Mouse (Mus musculus): ENCODE measurements around the gene Tubb5.
A peak's percentile ranks its signal among the peaks of the same experiment; 100 is the strongest.

The Tubb5 gene

DNA sequence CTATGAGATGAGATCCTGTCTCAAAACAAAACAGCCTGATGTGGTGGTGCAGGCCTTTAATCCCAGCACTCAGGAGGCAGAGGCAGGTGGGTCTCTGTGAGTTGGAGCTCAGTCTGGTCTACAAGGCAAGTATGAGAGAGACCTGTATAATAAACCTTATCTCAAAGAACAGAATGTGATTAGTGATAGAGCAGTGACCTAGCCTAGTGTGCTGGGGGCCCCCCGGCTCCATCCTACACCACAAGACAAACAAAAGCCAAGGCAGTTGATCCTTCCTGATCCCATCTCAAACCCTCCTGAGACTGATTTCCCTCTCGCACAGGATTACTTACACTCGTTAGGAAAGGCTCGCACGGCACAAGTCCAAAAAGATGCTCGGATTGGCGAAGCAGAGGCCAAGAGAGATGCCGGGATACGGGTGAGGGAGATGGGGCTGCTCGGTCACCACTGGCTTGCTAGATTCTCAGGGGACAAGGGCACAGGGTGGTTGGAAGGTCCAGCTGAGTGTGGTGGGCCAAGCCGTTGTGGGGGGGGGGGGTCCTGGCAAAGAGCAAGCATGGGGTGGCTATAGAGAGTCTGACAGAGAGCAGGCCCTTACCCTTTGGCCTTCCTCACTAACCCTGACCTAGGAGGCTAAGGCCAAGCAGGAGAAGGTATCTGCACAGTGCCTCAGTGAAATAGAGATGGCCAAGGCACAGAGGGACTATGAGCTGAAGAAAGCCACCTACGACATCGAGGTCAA lies 12.8 kb downstream of the Tubb5 start:
- DNase-seq: no peak

DNA sequence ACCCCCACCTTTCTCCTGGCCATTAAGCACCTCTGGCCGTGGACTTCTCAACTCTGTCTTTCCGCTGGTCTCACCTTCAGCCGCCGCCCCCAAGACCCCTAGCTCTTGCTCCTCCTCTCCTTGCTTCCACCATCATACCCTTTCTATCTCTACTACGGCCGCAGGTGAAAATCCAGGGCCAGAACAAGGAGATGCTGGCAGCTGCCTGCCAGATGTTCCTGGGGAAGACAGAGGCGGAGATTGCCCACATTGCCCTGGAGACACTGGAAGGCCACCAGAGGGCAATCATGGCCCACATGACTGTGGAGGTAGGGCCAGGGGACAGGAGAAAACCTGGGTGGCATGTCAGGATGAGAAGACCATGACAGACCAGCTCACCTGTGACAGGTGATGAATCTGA lies 13.7 kb downstream of the Tubb5 start:
- peak; percentile 51 to 56 for DNase-seq

- DNase-seq: peak; percentile 91 to 94
Measured at GRCm38 (mm10) chr17:35822964-35823937, 14.9 kb downstream of the Tubb5 start, which contains the start of gene Flot1. Flot1 (plus strand) TSS chr17:35823230.

DNA sequence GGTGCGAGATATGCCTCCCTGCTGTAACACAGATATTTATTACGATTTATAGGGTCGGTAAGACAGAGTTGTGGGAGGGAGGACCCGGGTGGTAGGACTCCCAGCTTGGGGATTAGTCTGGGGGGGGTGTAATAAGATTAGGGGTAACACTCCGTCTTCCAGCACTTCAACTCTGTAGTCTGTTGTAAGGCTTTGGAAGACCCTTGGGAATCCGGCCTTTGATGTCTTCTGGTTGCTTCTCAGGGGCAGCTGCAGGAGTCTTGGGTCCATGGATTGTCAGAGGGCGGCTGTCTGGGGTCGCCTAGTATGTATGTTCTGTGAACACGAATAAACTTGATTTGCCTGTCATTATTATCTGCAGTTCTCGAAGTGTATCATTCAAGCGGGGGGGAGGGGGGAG lies 15.5 kb downstream of the Tubb5 start:
- DNase-seq: no peak

GRCm38 (mm10) chr17:35821439-35822430 lies 16.4 kb downstream of the Tubb5 start, which contains the start of gene Ier3:
Ier3 (plus strand) TSS chr17:35821684.
- DNase-seq: peak; percentile 90 to 93

DNA sequence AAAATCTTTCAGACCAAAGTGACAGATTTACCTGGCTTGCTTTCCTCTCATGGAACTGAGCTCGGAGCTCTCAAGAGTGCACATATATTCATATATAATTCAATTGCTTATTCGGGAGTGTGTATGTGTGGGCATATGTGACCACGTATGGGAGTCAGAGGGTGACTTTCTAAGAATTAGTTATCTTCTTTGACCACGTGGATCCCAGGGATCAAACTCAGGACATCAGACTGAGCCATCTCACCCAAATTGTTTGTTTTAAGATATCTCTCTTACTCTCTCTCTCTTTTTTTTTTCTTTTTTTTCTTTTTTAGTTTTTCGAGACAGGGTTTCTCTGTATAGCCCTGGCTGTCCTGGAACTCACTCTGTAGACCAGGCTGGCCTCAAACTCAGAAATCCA lies 18.0 kb downstream of the Tubb5 start:
- no peak for DNase-seq

DNA sequence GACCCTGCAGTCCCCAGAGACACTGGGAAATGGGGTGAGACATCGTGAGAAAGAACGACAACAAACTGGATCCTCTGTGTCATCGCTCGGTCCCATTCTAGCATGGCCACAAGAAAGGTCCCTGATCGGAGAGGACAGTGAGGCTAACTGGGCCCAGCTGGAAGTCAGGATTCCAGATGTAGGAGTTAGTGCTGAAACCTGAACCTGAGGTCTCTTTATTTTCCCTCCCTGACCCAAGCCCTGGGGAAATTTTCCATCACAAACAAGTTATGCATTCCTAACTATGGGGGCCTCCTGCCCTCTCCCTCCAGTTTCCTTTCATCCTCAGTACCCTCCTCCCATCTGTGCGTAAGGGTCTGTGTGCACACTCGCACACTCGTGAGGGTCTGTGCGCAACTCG lies 20.9 kb downstream of the Tubb5 start:
- DNase-seq: peak; percentile 24 to 47

DNA sequence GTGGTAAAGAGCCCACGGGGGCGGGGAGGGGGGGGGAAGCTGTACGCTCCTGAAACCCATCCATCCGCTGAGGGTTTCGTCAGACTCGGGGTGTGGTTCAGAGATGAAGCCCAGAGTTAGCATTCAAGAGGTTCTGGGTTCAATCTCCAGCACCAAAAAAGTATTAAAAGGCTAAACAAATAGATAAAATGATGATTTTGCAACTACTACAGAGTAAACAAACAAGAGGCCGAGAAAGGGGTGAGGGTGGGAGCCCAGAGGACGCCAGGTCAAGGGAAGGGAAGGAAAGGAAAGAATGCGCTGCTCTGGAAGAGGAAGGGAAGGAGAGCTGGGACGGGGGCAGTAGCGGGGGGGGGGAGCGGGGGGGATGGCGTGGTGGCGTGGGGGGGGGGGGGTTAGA lies 21.4 kb downstream of the Tubb5 start:
- no peak for DNase-seq

DNA sequence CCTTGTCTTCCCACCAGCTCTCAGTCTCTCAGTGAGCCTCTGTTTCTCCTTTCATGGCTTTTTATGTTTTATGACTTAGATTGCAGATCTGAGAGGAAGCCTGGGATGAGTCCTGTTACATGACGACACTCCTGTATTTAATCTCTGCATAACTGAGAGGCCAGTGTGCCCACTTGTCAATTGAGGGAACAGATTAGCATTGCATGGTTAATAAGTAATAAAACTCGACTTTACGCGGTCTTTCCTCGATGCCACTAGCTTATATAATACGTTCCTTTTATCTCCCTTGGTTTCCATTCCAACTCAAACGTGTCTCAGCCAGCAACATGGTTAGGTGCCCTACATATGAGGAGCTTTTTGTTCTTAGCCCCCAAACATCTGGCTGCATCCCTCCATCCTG lies 22.3 kb downstream of the Tubb5 start:
- no peak for DNase-seq

DNA sequence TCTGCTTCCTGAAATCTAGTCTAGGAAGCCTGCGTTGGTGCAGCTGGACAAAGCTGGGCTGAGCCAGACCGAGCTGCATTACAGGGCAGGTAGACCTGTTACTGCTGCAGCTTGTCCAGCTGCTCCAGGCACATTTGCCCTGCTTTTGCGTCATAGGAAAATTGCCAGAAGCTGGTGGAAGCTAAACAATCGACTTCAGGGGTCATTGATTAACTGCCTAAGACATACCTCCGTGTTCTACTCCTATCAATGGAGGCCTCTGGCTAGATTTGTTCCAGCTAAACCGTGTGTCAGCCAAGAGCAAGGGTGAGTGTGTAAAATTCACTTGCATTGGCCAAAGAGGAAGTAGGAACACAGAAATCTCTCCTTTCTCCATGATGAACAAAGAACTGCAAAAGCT lies 23.4 kb downstream of the Tubb5 start:
- DNase-seq: peak; percentile 42 to 65

GRCm38 (mm10) chr17:35813653-35814052 lies 24.5 kb downstream of the Tubb5 start:
- DNase-seq: no peak

- DNase-seq: peak; percentile 85 to 91
Measured at GRCm38 (mm10) chr17:35813245-35813647, 24.9 kb downstream of the Tubb5 start.

- peak in 1 of 2 experiments; percentile 13 for DNase-seq
Measured at GRCm38 (mm10) chr17:35812736-35813135, 25.4 kb downstream of the Tubb5 start.

- DNase-seq: no peak
Measured at GRCm38 (mm10) chr17:35812307-35812706, 25.8 kb downstream of the Tubb5 start.

GRCm38 (mm10) chr17:35810900-35811648 lies 27.0 kb downstream of the Tubb5 start:
- DNase-seq: no peak

GRCm38 (mm10) chr17:35809395-35809794 lies 28.7 kb downstream of the Tubb5 start:
- DNase-seq: no peak

- peak in 1 of 2 experiments; percentile 42 for DNase-seq
Measured at GRCm38 (mm10) chr17:35808073-35808472, 30.0 kb downstream of the Tubb5 start.

DNA sequence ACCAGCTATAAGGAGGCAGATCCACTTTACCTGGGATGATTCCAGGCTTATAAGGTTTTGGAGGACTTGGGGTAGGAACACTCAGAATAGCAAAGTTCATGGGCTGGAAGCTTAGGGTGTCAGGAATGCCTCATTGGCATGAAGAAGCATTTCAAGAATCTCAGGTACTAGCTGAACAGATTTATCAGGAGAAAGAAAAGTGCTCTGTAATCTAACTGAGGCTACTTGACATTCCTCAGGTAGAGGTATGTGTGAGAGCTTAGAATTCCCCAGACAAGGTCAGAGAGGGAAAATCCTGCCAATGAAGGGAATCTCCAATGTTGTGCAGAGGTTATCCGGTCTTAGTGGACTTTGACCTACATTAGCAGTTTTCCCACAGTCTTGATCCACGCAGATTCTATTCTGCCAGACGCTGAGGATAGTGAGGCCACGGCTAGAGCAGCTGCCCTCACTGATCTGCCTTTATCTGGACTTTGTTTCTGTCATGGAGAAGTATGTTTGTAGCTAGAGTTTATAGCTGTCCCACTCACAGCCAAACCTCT lies 34.2 kb downstream of the Tubb5 start:
- no peak for DNase-seq

DNA sequence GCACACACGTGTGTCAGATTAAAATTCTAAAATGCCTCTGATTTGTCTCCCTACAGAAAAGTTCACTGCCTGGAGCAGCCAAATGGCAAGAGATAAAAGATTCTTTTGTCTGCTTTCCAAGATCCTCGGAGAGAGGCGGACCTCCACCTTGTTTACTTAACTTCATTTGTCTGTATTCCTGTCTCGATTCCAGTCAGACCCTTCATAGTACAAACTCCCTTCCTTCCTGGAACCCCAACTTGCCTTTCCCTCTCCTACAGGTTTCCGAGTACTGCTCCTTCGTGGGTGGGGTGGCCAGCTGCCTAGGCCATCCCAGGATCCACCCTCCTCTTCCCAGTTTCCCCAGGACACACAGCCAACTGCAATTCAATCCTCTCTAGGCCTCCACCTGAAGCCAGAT lies 35.1 kb downstream of the Tubb5 start:
- DNase-seq: no peak

- DNase-seq: no peak
Measured at GRCm38 (mm10) chr17:35800905-35801304, 37.2 kb downstream of the Tubb5 start.

- no peak for DNase-seq
Measured at GRCm38 (mm10) chr17:35796835-35797234, 41.3 kb downstream of the Tubb5 start.

Data from kidney, postnatal 4 days (tissue).